Mouse (Mus musculus): ENCODE results near the gene Myo18b.

Gene Myo18b

GRCm38 (mm10) chr5:112815051-112815450 lies 81.1 kb downstream of the Myo18b start:
- no peak for DNase-seq (ENCODE audit: low read depth, low spot score)

GRCm38 (mm10) chr5:112807629-112808028 lies 88.5 kb downstream of the Myo18b start:
- DNase-seq (ENCODE audit: low read depth, low spot score): no peak

DNA sequence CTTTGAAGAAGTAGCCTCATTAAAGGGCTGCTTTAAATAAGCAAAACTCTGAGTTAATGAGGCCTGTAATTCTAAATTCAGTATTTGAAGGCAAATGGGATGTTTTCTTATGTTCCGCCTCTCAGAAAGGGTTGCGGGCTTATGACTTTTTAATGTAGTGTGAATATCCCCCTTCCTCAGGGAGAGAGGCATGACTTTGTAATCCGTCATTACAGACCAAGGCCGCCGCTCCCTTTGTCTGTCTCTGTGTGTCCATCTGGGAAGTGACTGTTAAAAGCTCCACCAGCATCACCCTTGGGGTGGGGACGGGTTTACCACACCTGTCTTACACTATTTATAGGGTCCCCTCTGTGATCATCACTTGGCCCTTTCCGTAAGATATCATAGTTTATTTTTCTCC lies 100.1 kb downstream of the Myo18b start:
- no peak for DNase-seq (ENCODE audit: low read depth, low spot score)

GRCm38 (mm10) chr5:112791792-112792780 lies 104.1 kb downstream of the Myo18b start:
- peak; percentile 80 for DNase-seq (ENCODE audit: low read depth, low spot score)

DNA sequence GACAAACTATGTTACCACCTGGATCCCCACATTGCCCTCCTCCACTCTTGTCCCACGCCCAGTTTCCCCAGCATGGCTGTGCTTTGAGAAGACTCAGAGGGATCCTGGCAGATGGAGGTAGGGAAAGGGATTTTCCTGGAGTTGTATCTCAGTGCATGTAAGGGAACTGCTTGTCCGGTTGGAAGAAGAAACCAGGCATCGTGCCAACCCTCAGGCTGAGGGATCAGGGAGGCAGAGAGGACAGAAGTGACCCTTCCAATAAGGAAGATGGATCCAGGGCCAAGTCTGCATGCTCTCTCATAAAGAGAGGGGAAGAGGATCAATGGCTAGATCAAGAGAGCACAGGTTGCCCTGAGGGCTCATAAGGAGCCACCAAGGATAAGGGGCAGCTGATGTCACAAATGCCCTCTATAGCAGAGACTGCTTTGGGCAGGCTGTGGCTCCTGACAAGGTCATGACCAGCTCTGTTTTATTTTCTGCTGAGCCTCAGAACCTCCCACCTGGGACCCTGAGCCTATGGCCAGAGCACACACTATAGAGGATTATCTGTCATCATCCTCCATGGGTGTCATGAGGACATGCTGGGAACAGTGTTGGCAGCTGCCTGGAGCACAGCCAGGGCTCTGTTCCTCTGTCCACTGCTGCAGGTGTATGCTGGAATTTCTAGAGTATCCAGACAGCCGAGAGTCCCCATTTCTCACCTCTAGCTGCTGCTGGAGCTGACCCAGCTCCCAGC lies 105.6 kb downstream of the Myo18b start:
- DNase-seq (ENCODE audit: low read depth, low spot score): no peak

- no peak for DNase-seq (ENCODE audit: low read depth, low spot score)
Measured at GRCm38 (mm10) chr5:112788441-112788840, 107.7 kb downstream of the Myo18b start.

GRCm38 (mm10) chr5:112786788-112787187 lies 109.4 kb downstream of the Myo18b start:
- DNase-seq (ENCODE audit: low read depth, low spot score): no peak

DNA sequence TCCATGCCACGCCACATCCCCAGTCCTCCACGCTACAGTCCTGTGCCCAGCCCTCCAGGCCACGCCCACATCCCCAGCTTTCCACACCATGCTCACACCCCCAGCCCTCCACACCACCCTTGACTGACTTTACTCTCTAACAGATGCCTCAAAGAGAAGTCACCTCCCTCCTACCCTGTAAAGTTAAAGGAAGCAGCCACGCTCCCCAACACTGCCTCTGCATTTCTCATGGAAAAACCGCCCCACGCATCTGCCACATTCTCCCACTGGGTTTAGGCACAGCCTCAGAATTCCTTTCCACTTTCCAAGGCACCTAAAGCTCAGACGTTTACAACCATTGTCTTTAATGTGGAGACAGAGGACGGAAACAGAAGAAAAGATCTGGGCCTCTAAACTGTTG lies 110.1 kb downstream of the Myo18b start:
- DNase-seq (ENCODE audit: low read depth, low spot score): no peak

GRCm38 (mm10) chr5:112781719-112782118 lies 114.4 kb downstream of the Myo18b start:
- DNase-seq (ENCODE audit: low read depth, low spot score): no peak

DNA sequence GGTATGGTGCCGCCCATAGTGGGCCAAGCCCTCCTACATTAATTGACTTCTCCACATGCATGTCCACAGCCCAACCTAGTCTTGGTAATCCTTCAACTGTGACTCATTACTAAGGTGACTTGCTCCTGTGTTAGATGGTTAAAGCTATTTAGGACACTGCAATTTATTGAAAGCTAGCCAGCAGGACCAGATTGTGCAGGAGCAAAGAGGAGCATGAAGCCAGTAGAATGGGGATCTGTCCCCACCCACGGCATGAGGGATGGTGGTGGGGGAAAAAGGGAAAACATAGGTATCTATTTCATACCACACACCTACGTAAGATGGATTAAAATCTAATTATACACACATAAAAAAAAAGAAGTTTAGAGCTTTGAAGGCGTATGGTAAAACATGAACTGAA lies 114.9 kb downstream of the Myo18b start:
- DNase-seq (ENCODE audit: low read depth, low spot score): no peak

DNA sequence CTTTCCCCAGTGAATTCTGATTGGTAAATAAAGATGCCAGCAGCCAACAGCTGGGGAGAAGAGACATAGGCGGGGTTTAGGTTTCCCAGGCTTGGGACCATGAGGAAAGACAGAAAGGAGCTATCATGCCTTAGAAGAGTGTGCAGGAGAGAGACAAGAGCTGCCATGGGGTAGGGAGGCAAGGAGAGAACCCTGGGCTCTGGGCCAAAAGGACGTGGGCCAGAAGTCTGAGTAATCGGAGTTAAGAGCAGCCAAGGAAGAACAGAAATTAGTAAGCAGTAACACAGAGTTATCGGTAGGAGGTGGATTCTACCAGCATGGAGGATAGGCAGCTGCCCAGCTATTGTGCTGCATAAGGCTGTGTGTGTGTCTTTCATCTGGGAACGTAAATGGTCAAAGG lies 115.8 kb downstream of the Myo18b start:
- no peak for DNase-seq (ENCODE audit: low read depth, low spot score)

GRCm38 (mm10) chr5:112776781-112777405 lies 119.3 kb downstream of the Myo18b start:
- no peak for DNase-seq (ENCODE audit: low read depth, low spot score)

DNA sequence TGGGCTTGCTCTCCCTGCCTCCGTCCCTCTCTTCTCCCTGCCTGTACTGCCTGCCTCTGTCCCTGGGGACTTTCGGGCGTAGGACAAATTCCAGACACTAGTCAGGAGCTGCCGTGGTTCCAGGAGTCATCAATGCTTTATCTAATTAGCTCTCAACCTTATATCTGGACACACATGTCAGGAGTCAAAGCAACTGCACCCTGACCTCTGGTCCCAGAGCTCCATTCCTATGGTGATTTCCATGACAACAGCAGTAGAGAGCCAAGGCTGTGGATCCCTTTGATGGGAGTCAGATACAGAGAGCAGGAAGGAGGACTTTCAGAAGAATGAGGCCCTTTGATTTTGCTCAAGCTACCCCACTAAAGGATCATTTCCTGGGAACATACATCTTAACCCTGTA lies 122.7 kb downstream of the Myo18b start:
- peak; percentile 38 for DNase-seq (ENCODE audit: low read depth, low spot score)

DNA sequence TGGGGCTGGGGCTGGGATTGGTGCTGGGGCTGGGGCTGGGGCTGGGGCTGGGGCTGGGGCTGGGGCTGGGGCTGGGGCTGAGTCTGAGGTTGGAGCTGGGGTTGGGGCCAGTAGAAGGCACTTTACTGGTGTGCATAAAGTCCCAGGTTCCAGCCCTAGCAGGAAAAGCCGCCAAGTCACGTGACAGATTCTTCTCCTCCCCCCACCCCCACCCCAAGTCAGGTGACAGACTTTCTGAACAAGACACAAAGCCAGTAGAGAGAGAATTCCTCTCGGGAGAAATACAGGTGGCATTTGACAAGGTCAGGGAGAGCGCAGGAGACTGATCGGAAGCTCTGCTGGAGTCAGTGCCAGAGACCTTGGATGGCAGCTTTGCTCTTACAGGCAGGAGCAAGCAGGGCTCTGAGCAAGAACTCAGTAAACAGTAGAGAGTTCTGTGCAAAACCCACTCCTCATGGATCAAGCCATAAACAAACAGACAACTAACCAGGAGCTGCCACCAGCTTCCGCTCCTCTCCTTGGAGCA lies 124.7 kb downstream of the Myo18b start:
- peak; percentile 90 for DNase-seq (ENCODE audit: low read depth, low spot score)

DNA sequence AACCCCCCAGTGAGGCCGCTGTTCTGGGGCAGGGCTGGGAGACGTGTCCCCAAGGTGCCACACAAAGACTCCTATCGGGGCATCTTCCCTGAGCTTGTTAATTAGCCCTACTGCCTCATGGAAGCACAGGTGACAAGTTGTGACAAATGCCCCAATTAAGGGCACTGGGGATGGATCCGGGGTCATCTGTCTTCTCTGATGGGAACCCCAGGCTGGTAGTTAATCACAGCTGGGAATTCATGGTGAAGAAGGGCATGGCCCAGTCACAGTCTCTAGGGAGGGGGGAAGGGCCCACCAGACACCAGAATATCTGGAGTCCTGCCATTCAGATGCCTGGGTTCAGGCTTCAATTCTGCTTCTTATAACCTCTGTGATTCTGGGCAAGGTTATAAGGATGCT lies 126.4 kb downstream of the Myo18b start:
- DNase-seq (ENCODE audit: low read depth, low spot score): no peak

- DNase-seq (ENCODE audit: low read depth, low spot score): peak; percentile 34
Measured at GRCm38 (mm10) chr5:112769020-112769720, 127.0 kb downstream of the Myo18b start.

DNA sequence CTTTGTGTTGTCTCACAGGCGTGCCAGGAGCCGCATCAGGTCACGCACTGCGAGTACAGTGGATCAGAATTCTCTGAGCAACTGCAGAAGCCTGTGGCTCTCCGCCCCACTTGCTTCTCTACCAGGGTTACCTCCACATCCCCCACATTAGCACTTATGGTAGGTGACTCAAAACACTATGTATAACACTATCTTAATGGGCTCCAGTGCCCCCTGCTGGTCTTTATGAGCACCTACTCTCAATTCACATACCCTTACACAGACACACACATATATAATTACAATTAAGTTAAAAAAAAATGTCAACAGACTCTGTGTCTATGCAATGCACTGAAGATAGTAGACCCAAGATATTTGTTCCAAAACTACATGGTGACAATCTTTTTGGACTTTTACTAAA lies 127.6 kb downstream of the Myo18b start:
- peak; percentile 72 for DNase-seq (ENCODE audit: low read depth, low spot score)

DNA sequence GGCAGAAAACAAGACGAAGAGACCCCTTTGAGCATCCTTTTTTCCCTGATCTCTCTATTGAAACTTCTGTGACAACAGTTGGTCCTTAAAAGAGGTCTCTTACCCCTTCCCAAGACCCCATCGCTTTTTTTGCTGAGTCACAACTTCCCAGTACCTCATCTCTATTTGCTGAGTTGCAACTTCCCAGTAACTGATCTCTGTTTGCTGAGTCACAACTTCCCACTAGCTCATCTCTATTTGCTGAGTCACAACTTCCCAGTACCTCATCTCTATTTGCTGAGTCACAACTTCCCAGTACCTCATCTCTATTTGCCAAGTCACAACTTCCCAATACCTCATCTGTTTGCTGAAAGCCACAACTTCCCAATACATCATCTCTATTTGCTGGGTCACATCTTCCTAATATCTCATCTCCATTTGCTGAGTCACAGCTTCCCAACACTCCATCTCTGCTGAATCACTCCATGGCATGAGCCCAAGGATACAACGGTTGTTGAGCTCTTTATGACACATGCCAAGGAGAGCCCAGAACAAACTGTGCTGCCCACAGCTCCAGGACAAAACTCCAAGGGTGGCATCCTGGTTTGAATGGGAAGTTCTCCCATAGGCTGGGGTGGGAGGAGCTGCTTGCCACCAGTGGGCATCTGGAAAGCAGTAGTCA lies 134.6 kb downstream of the Myo18b start:
- DNase-seq (ENCODE audit: low read depth, low spot score): no peak

DNA sequence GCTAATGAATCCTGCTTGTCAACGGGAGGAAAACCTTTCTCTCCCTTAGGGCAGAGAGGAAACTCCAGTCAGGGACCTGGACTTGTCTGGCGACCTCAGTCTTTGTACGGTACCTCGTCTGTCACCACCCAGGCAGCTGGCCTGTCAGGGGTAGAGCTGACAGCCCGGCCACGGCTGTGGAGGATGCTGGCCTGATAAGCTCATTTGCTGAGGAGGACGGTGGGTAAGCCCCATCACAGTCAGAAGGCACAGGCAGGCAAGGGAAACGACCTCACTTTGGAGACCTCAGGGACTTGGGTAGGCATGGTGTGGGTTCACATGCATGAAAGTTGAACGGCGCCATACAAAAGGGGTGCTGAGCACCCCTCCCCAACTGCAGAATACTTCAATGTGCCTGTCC lies 140.6 kb downstream of the Myo18b start:
- no peak for DNase-seq (ENCODE audit: low read depth, low spot score)

- DNase-seq (ENCODE audit: low read depth, low spot score): no peak
Measured at GRCm38 (mm10) chr5:112749634-112750033, 146.5 kb downstream of the Myo18b start.

Data from ZHBTc4 (cell line).